Mouse (Mus musculus) lung, adult 2 months (tissue): ENCODE measurements at regions not wholly inside any gene's neighbourhood (a gene's known extent, or its start where the extent isn't known, plus 50 kb on each side); places are given as distances from the start of the nearest gene placed in this dataset.

Source experiments
- CTCF ChIP-seq: fragments of 200-500 bp; IDR thresholded peaks from 2 replicates; pipeline ENCODE4 v1.5.1; 2011; ENCODE audit warnings: mild to moderate bottlenecking, low read length, control low read depth; ENCODE audit not compliant: insufficient read depth
- POLR2A ChIP-seq: fragments of 200-500 bp; IDR thresholded peaks from 2 replicates; pipeline ENCODE4 v1.6.1; 2011; ENCODE audit warnings: low read depth, mild to moderate bottlenecking, control low read depth, low read length, borderline replicate concordance; ENCODE audit errors: extremely low read depth

- no peak for TF ChIP-seq POLR2A
- TF ChIP-seq CTCF: no peak
Measured at GRCm38 (mm10) chr13:107678860-107679259, 365.4 kb upstream of the Smim15 start.
